Mouse (Mus musculus) fat pad, adult 2 months (tissue): ENCODE measurements at regions not wholly inside any gene's neighbourhood (a gene's known extent, or its start where the extent isn't known, plus 50 kb on each side); places are given as distances from the start of the nearest gene placed in this dataset.

Source experiments
- DNase-seq: peaks from one replicate; pipeline ENCODE4 v3.0.0-alpha.2; 2011; ENCODE audit warnings: low read depth, low spot score; ENCODE audit errors: extremely low read depth

GRCm38 (mm10) chr17:4913001-4913400 is 81.1 kb upstream of the Arid1b start:
- DNase-seq: no peak

- DNase-seq: no peak
Measured at GRCm38 (mm10) chr17:4919866-4920495, 74.2 kb upstream of the Arid1b start.

- DNase-seq: no peak
Measured at GRCm38 (mm10) chr17:4921121-4921520, 73.0 kb upstream of the Arid1b start.

- DNase-seq: no peak
Measured at GRCm38 (mm10) chr17:4928631-4929030, 65.5 kb upstream of the Arid1b start.

- DNase-seq: no peak
Measured at GRCm38 (mm10) chr17:4935268-4935667, 58.9 kb upstream of the Arid1b start.

- DNase-seq: no peak
Measured at GRCm38 (mm10) chr17:4940589-4940988, 53.5 kb upstream of the Arid1b start.

GRCm38 (mm10) chr17:4941286-4941800 is 52.8 kb upstream of the Arid1b start:
- DNase-seq: no peak

- no peak for DNase-seq
Measured at GRCm38 (mm10) chr17:4942868-4943267, 51.3 kb upstream of the Arid1b start.
